Mouse (Mus musculus) midbrain, embryonic 10.5 days (tissue): Measurements from ENCODE around the gene Adgre5. TPM values are rescaled to one million over a fixed set of nuclear protein-coding genes. Genes with fewer than 3 reads are reported as not detected.
A peak's percentile ranks its signal among the peaks of the same experiment; 100 is the strongest.

Experiments used
- DNase-seq: peaks from one replicate; pipeline ENCODE4 v3.0.0-alpha.2; 2017; ENCODE audit warnings: low spot score
- H3K27ac ChIP-seq: fragments of 300-500 bp; sonication (generic); replicated peaks from 2 replicates; pipeline ENCODE4 v1.5.1; 2016; ENCODE audit warnings: mild to moderate bottlenecking
- H3K27me3 ChIP-seq: fragments of 300-500 bp; sonication (generic); 2 replicates; pipeline ENCODE4 v1.6.1; 2016; ENCODE audit warnings: low read depth, mild to moderate bottlenecking; ENCODE audit not compliant: poor library complexity, severe bottlenecking
- H3K36me3 ChIP-seq: fragments of 300-500 bp; sonication (generic); 2 replicates; pipeline ENCODE4 v1.6.1; 2016; ENCODE audit warnings: mild to moderate bottlenecking, moderate library complexity
- H3K4me1 ChIP-seq: fragments of 300-500 bp; sonication (generic); 2 replicates; pipeline ENCODE4 v1.6.1; 2016
- H3K4me3 ChIP-seq: fragments of 300-500 bp; sonication (generic); 2 replicates; pipeline ENCODE4 v1.5.1; 2016; ENCODE audit warnings: mild to moderate bottlenecking, moderate library complexity
- H3K9me3 ChIP-seq: fragments of 300-500 bp; sonication (generic); replicated peaks from 2 replicates; pipeline ENCODE4 v1.6.1; 2016; ENCODE audit warnings: mild to moderate bottlenecking
- WGBS: fragments of 180-500 bp; shearing (Covaris S2); methylation state at CpG from one replicate; pipeline ENCODE4 v1.1.7; 2016; 5-methylcytosine and 5-hydroxymethylcytosine counted together
- polyA plus RNA-seq: library from polyadenylated mRNA; unstranded; fragments of >200 nt; fragmentation: Nextera tagmentation; extraction: Ambion mirVana; gene quantifications from 2 replicates; pipeline ENCODE4 v1.2.1, GENCODE M21; 2016

The Adgre5 gene
- polyA plus RNA-seq, 1 experiment from 2014 or later: 8.0 TPM

- WGBS: 81% methylated on average over 7 of the region's 7 CpGs
- Histone ChIP-seq H3K27ac (no peak overlapping the region), H3K4me3 (no peak overlapping the region)
Observed at GRCm38 (mm10) chr8:83769720-83770119, 28.6 kb upstream of the Adgre5 start.

GRCm38 (mm10) chr8:83768526-83768925 is 27.4 kb upstream of the Adgre5 start:
- 0 out of 2 replicates have a peak, but pooled peaks cover 4% of the 10 kb centered on the region for H3K9me3 ChIP-seq
- no peaks in the 10 kb centered on the region for H3K36me3 ChIP-seq
- no peak overlapping the region for H3K27ac ChIP-seq
- 75% methylated on average over 5 of the region's 5 CpGs for WGBS
- peaks cover 19% of the 10 kb centered on the region for H3K27me3 ChIP-seq
- peaks cover 12% of the 10 kb centered on the region for H3K4me1 ChIP-seq
- no peak overlapping the region for H3K4me3 ChIP-seq
- DNase-seq: no peak

More at GRCm38 (mm10) chr8:83769720-83770119, 28.6 kb upstream of the Adgre5 start:
- H3K27me3 ChIP-seq: peaks cover 31% of the 10 kb centered on the region
- 0 out of 2 replicates have a peak, but pooled peaks cover 4% of the 10 kb centered on the region for H3K9me3 ChIP-seq
- H3K4me1 ChIP-seq: peaks cover 12% of the 10 kb centered on the region
- no peak for DNase-seq
- H3K36me3 ChIP-seq: no peaks in the 10 kb centered on the region

- Histone ChIP-seq H3K4me3 (no peak overlapping the region), H3K36me3 (no peaks in the 10 kb centered on the region), H3K4me1 (peaks cover 3% of the 10 kb centered on the region), H3K27me3 (peaks cover 9% of the 10 kb centered on the region; the same call in 1 of the 2 replicates), H3K9me3 (0 out of 2 replicates have a peak, but pooled peaks cover 4% of the 10 kb centered on the region), H3K27ac (no peak overlapping the region)
- no peak for DNase-seq
- WGBS: 92% methylated on average over 4 of the region's 4 CpGs
Observed at GRCm38 (mm10) chr8:83767442-83767841, 26.3 kb upstream of the Adgre5 start.

- no peaks in the 10 kb centered on the region for H3K4me1 ChIP-seq
- no peak overlapping the region for H3K27ac ChIP-seq
- H3K27me3 ChIP-seq: no peaks in the 10 kb centered on the region
- no peak for DNase-seq
- H3K36me3 ChIP-seq: no peaks in the 10 kb centered on the region
- H3K4me3 ChIP-seq: no peak overlapping the region
- 0 out of 2 replicates have a peak, but pooled peaks cover 4% of the 10 kb centered on the region for H3K9me3 ChIP-seq
Observed at GRCm38 (mm10) chr8:83765663-83766062, 24.5 kb upstream of the Adgre5 start.

GRCm38 (mm10) chr8:83764717-83765116 is 23.6 kb upstream of the Adgre5 start:
- 91% methylated on average over 2 of the region's 2 CpGs for WGBS
- DNase-seq: no peak
- H3K27ac ChIP-seq: no peak overlapping the region

GRCm38 (mm10) chr8:83764116-83764515 is 23.0 kb upstream of the Adgre5 start:
- 96% methylated on average over 8 of the region's 8 CpGs for WGBS
- Histone ChIP-seq H3K4me1 (no peaks in the 10 kb centered on the region), H3K4me3 (no peak overlapping the region), H3K27ac (no peak overlapping the region), H3K27me3 (no peaks in the 10 kb centered on the region), H3K9me3 (0 out of 2 replicates have a peak, but pooled peaks cover 4% of the 10 kb centered on the region), H3K36me3 (no peaks in the 10 kb centered on the region)
- no peak for DNase-seq

More at GRCm38 (mm10) chr8:83764717-83765116, 23.6 kb upstream of the Adgre5 start:
- Histone ChIP-seq H3K36me3 (no peaks in the 10 kb centered on the region), H3K4me1 (no peaks in the 10 kb centered on the region), H3K27me3 (no peaks in the 10 kb centered on the region), H3K4me3 (no peak overlapping the region), H3K9me3 (0 out of 2 replicates have a peak, but pooled peaks cover 4% of the 10 kb centered on the region)

- no peaks in the 10 kb centered on the region for H3K4me1 ChIP-seq
- no peak for DNase-seq
- no peaks in the 10 kb centered on the region for H3K36me3 ChIP-seq
- 82% methylated on average over 2 of the region's 2 CpGs for WGBS
- H3K9me3 ChIP-seq: no peaks in the 10 kb centered on the region; the same call in 1 of the 2 replicates
- no peak overlapping the region for H3K4me3 ChIP-seq
- no peak overlapping the region for H3K27ac ChIP-seq
- peaks cover 4% of the 10 kb centered on the region; the same call in 1 of the 2 replicates for H3K27me3 ChIP-seq
Observed at GRCm38 (mm10) chr8:83759231-83759759, 18.2 kb upstream of the Adgre5 start.

GRCm38 (mm10) chr8:83758298-83758697 is 17.2 kb upstream of the Adgre5 start:
- H3K27ac ChIP-seq: no peak overlapping the region
- no peaks in the 10 kb centered on the region for H3K4me1 ChIP-seq
- H3K9me3 ChIP-seq: no peaks in the 10 kb centered on the region; the same call in 1 of the 2 replicates
- H3K4me3 ChIP-seq: no peak overlapping the region
- DNase-seq: no peak
- H3K27me3 ChIP-seq: peaks cover 4% of the 10 kb centered on the region; the same call in 1 of the 2 replicates
- 67% methylated on average over 5 of the region's 5 CpGs for WGBS
- H3K36me3 ChIP-seq: no peaks in the 10 kb centered on the region

- H3K9me3 ChIP-seq: no peaks in the 10 kb centered on the region; the same call in 1 of the 2 replicates
- no peak for DNase-seq
- H3K4me3 ChIP-seq: no peak overlapping the region
- WGBS: 80% methylated on average over 6 of the region's 6 CpGs
- peaks cover 7% of the 10 kb centered on the region for H3K4me1 ChIP-seq
- H3K36me3 ChIP-seq: no peaks in the 10 kb centered on the region
- H3K27ac ChIP-seq: no peak overlapping the region
- peaks cover 4% of the 10 kb centered on the region; the same call in 1 of the 2 replicates for H3K27me3 ChIP-seq
Observed at GRCm38 (mm10) chr8:83757084-83757607, 16.0 kb upstream of the Adgre5 start.

- Histone ChIP-seq H3K27ac (no peak overlapping the region), H3K4me1 (peaks cover 16% of the 10 kb centered on the region), H3K4me3 (no peak overlapping the region), H3K9me3 (no peaks in the 10 kb centered on the region; the same call in 1 of the 2 replicates), H3K36me3 (no peaks in the 10 kb centered on the region), H3K27me3 (peaks cover 4% of the 10 kb centered on the region; the same call in 1 of the 2 replicates)
- WGBS: 95% methylated on average over 3 of the region's 3 CpGs
- no peak for DNase-seq
Observed at GRCm38 (mm10) chr8:83756273-83756672, 15.1 kb upstream of the Adgre5 start.

- DNase-seq: no peak
- Histone ChIP-seq H3K27me3 (peaks cover 9% of the 10 kb centered on the region), H3K27ac (no peak overlapping the region), H3K4me3 (no peak overlapping the region), H3K4me1 (peaks cover 20% of the 10 kb centered on the region), H3K9me3 (no peaks in the 10 kb centered on the region; the same call in 1 of the 2 replicates), H3K36me3 (no peaks in the 10 kb centered on the region)
- WGBS: 60% methylated on average over 2 of the region's 3 CpGs
Observed at GRCm38 (mm10) chr8:83754149-83754548, 13.0 kb upstream of the Adgre5 start.

GRCm38 (mm10) chr8:83749265-83749664 is 8.1 kb upstream of the Adgre5 start:
- no peak overlapping the region for H3K27ac ChIP-seq
- H3K9me3 ChIP-seq: no peaks in the 10 kb centered on the region
- no peaks in the 10 kb centered on the region for H3K36me3 ChIP-seq
- no peak overlapping the region for H3K4me3 ChIP-seq
- peaks cover 50% of the 10 kb centered on the region for H3K27me3 ChIP-seq
- peaks cover 37% of the 10 kb centered on the region for H3K4me1 ChIP-seq
- 89% methylated on average over 9 of the region's 9 CpGs for WGBS
- DNase-seq: no peak

- peak overlapping the region; percentile 62 for H3K27ac ChIP-seq
- no peak for DNase-seq
- peaks cover 37% of the 10 kb centered on the region for H3K4me1 ChIP-seq
- WGBS: 64% methylated on average over 3 of the region's 3 CpGs
- no peaks in the 10 kb centered on the region for H3K9me3 ChIP-seq
- no peaks in the 10 kb centered on the region for H3K36me3 ChIP-seq
- peak overlapping the region; percentile 49; the same call in 1 of the 2 replicates for H3K4me3 ChIP-seq
- H3K27me3 ChIP-seq: peaks cover 52% of the 10 kb centered on the region
Observed at GRCm38 (mm10) chr8:83748708-83749107, 7.6 kb upstream of the Adgre5 start.
